Mouse (Mus musculus): ENCODE measurements at regions not wholly inside any gene's neighbourhood (a gene's known extent, or its start where the extent isn't known, plus 50 kb on each side); places are given as distances from the start of the nearest gene placed in this dataset.

DNA sequence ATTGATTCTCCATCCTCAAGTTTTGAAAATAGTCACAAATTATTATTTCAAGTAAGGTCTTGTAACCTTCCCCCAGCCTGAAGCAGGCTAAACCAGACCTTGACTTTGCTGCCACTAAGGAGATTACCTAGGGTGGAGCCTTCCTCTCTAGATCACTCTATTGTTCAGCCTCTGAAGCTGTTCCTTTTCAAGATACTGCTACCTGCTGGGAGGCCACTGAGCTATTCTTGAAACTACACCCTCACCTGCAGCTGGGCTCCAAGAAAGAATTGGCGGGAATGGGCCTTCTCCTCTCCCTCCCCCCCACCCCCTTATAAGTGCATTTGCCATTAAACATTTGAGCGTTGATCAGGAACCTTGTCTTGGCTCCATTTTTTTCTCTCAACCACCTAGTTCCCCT, 534.2 kb upstream of the Dmac1 start:
- Histone ChIP-seq H3K9me3 (replicated peaks) (no peaks in the 10 kb centered on the region), H3K36me3 (no peaks in the 10 kb centered on the region), H3K4me1 (no peaks in the 10 kb centered on the region), H3K4me2 (no peak overlapping the region), H3K27ac (no peak overlapping the region), H3K27me3 (no peaks in the 10 kb centered on the region), H3K4me3 (replicated peaks) (no peak overlapping the region), H3K9ac (no peak overlapping the region)
- WGBS = 77% methylated on average over 2 of the region's 2 CpGs
- ATAC-seq (replicated peaks; ENCODE audit: low FRiP score) = no peak

DNA sequence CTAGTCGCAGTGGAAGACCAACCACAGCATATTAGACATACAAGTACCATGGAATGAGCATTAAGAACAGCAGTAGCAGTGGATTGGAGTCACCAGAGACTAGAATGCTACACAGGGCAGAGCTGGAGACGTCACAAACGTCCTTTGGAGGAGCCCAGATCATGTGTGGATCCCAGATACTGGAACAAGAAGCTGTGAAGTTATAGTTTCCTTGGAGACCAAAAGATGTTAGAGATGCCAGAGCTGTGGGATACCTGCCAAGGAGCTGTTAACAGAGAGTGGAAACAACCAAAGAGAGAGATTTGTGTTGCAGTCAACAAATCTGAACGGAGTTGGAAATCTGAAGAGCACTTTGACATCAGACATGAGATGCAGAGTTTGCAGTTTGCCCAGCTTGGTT, 523.8 kb upstream of the Dmac1 start:
- Histone ChIP-seq H3K9ac (no peak overlapping the region), H3K36me3 (no peaks in the 10 kb centered on the region), H3K27me3 (no peaks in the 10 kb centered on the region), H3K27ac (no peak overlapping the region), H3K9me3 (replicated peaks) (no peaks in the 10 kb centered on the region), H3K4me2 (no peak overlapping the region), H3K4me1 (no peaks in the 10 kb centered on the region), H3K4me3 (replicated peaks) (no peak overlapping the region)
- 82% methylated on average over 4 of the region's 4 CpGs for WGBS
- no peak for ATAC-seq (replicated peaks; ENCODE audit: low FRiP score)

DNA sequence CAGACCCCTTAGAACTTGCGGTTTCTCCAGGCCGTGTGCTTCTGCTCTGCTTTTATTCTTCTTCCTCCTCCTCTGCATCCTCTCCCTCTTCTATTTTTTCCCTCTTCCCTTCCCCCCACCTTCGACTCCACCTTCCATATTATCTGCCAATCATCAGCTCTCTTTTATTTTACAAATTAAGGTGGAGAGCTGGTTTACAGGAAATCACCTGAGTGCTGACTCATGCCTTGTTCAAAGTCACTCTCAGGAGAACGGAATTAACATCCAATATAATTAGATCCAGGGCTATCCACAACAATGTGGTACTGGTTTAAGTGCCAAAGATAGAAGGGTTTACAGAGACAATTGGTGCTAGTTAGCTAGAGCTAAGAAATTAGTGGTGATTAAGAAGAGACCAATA, 523.1 kb upstream of the Dmac1 start:
- H3K4me1 ChIP-seq = no peaks in the 10 kb centered on the region
- 88% methylated on average over 4 of the region's 4 CpGs for WGBS

DNA sequence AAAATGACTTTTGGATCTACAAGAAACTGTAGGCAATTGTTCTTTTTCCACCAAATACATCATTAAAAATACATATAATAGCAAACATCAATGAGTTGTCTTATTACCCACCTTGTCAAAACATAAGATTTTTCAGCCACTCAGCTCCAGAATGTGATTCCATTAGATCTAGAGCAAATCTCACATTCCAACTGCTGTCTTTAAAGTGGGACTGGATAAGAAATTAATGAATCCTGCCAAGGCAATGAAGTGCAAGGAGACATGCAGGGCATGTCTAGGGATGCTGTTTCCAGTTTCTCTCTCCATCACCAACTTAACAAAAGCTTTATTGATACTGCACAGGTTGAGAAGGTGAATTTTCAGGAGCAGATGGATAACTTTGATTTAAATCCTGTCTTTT, 513.7 kb upstream of the Dmac1 start:
- no peak overlapping the region for H3K4me2 ChIP-seq
- no peak overlapping the region for H3K4me3 ChIP-seq (replicated peaks)
- H3K4me1 ChIP-seq = no peaks in the 10 kb centered on the region
- no peaks in the 10 kb centered on the region for H3K9me3 ChIP-seq (replicated peaks)
- no peak overlapping the region for H3K9ac ChIP-seq
- ATAC-seq (replicated peaks; ENCODE audit: low FRiP score) = no peak
- H3K36me3 ChIP-seq = no peaks in the 10 kb centered on the region
- no peaks in the 10 kb centered on the region for H3K27me3 ChIP-seq
- no peak overlapping the region for H3K27ac ChIP-seq

More for the DNA sequence above, 523.1 kb upstream of the Dmac1 start:
- Histone ChIP-seq H3K9ac (no peak overlapping the region), H3K4me2 (no peak overlapping the region), H3K36me3 (no peaks in the 10 kb centered on the region), H3K9me3 (replicated peaks) (no peaks in the 10 kb centered on the region), H3K27me3 (no peaks in the 10 kb centered on the region), H3K4me3 (replicated peaks) (no peak overlapping the region), H3K27ac (no peak overlapping the region)
- ATAC-seq (replicated peaks; ENCODE audit: low FRiP score) = no peak

DNA sequence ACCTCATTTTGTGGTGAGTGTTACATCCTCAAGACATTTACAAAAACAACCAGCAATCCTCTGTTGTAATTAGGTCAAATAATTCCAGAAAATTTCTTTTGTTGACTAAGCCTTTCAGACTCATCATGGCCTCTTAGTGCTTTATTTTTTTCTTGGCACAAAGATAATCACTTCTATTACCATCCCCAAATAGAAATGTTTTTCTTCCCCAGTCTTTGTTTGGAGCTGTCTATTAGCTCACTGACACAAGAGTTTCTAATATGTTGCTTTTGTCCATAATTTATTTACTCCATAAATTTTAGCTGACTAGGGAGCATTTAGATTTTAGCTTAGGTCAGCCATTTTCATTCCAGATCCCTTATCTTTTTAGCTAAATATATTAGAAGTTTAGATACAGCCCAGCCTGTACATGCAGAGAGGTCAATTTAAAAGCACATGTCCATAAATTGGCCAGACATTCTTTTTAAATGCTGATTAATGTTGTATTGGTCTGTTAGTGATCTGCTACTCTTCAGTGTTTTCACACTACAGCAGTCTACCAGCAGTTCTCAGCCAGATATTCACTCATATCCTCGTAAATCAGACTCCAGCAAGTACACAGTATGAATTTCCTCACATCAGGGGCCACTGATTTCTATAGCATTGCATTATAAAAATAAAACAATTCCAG, 513.0 kb upstream of the Dmac1 start:
- Histone ChIP-seq H3K27ac (0 out of 2 replicates have a peak overlapping the region, but pooled peaks have one; percentile 56), H3K36me3 (no peaks in the 10 kb centered on the region), H3K4me3 (replicated peaks) (no peak overlapping the region), H3K9ac (no peak overlapping the region), H3K4me1 (no peaks in the 10 kb centered on the region), H3K27me3 (no peaks in the 10 kb centered on the region), H3K9me3 (replicated peaks) (no peaks in the 10 kb centered on the region), H3K4me2 (no peak overlapping the region)
- ATAC-seq (replicated peaks; ENCODE audit: low FRiP score) = peak; percentile 60; the same call in 1 of the 2 replicates
- 63% methylated on average over 1 of the region's 1 CpGs for WGBS

DNA sequence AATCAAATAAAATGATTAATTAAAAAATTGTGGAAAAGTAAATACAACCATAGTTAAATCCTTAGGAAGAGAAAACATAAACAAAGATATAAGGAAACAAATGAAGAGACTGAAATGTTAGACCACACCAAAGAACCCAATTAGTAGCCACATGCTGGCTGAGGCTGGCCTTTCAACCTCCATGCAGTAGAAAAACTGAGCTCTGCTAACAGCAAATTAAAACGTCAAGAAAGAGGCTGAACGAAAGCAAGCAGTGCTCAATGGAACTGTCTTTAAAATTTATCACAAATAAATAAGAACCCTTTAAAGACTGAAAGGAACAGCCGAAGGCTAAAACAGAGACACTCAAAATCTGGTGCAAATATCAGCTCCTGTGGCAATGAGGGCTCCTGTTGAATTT, 509.3 kb upstream of the Dmac1 start:
- H3K4me1 ChIP-seq = no peaks in the 10 kb centered on the region
- H3K36me3 ChIP-seq = no peaks in the 10 kb centered on the region
- no peak overlapping the region for H3K4me3 ChIP-seq (replicated peaks)
- 0 out of 2 replicates have a peak, but pooled peaks have one; percentile 29 for ATAC-seq (replicated peaks; ENCODE audit: low FRiP score)
- H3K27ac ChIP-seq = no peak overlapping the region
- H3K4me2 ChIP-seq = no peak overlapping the region
- H3K9me3 ChIP-seq (replicated peaks) = no peaks in the 10 kb centered on the region
- WGBS = 17% methylated on average over 3 of the region's 3 CpGs
- no peak overlapping the region for H3K9ac ChIP-seq
- H3K27me3 ChIP-seq = no peaks in the 10 kb centered on the region

DNA sequence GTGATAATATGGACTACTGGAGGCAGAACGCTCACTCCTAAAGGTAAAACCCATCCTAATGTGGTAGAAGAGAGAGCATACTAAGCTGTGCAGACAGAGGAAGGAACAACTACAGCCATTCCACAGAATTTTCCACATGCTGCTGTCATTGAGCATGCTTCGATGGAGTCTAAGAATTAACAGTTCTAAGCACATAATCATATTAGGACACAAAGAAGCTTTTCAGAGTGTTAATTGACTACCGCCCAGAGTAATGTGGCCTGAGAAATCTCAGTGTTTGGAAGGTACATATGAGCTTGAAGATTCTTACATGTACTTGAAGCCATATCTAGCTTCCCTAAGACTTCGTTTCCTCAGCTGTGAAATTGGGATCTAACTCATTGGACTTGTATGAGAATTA, 508.3 kb upstream of the Dmac1 start:
- H3K36me3 ChIP-seq = no peaks in the 10 kb centered on the region
- no peak for ATAC-seq (replicated peaks; ENCODE audit: low FRiP score)
- WGBS = 89% methylated on average over 4 of the region's 4 CpGs

DNA sequence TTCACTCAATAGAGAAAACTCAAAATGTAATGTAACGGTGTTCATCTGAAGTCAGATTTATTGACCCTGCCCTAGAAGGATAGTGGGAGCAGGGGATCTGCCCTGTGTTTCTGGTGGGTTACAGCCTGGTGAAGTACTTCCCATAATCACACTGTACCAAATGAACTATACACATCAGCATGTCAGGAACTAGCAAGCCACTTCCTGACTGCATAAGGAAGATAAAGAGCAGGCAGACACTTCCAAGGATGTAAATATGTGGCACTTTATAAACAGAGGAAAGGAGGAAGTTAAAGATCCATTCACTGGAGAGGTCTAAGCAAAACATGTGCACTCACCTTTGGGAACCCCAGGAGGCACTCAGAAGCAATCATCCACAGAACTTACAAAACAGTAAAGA, 501.4 kb upstream of the Dmac1 start:
- no peaks in the 10 kb centered on the region for H3K9me3 ChIP-seq (replicated peaks)
- no peak overlapping the region for H3K27ac ChIP-seq
- no peaks in the 10 kb centered on the region for H3K36me3 ChIP-seq
- no peaks in the 10 kb centered on the region for H3K4me1 ChIP-seq
- WGBS = 86% methylated on average over 1 of the region's 1 CpGs
- ATAC-seq (replicated peaks; ENCODE audit: low FRiP score) = no peak
- H3K9ac ChIP-seq = no peak overlapping the region
- H3K4me2 ChIP-seq = no peak overlapping the region
- no peaks in the 10 kb centered on the region for H3K27me3 ChIP-seq
- no peak overlapping the region for H3K4me3 ChIP-seq (replicated peaks)

More for the DNA sequence above, 508.3 kb upstream of the Dmac1 start:
- Histone ChIP-seq H3K27me3 (no peaks in the 10 kb centered on the region), H3K9me3 (replicated peaks) (no peaks in the 10 kb centered on the region), H3K4me3 (replicated peaks) (no peak overlapping the region), H3K4me2 (no peak overlapping the region), H3K9ac (no peak overlapping the region), H3K27ac (no peak overlapping the region), H3K4me1 (no peaks in the 10 kb centered on the region)

DNA sequence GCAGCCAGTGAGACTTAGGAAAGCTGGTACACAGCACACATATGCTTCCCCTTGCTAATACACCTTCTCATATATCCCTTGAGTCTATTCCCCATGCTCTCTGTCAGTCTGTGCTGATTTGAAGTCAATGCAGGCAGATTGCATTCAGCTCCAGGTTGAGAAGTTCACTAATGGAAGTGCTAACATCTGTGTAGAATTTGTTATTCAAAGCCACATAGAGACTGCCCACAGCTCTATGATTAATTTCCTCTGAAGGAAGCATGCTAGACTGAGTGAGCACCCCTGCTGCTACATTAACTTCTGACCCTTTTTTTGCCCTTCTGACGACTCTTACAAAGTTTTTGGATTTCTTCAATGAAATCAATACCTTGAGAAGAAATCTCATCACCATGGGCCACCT, 486.0 kb upstream of the Dmac1 start:
- ATAC-seq (replicated peaks; ENCODE audit: low FRiP score) = no peak
- H3K27ac ChIP-seq = no peak overlapping the region
- H3K4me1 ChIP-seq = no peaks in the 10 kb centered on the region
- H3K4me3 ChIP-seq (replicated peaks) = no peak overlapping the region
- H3K9me3 ChIP-seq (replicated peaks) = no peaks in the 10 kb centered on the region
- H3K4me2 ChIP-seq = no peak overlapping the region
- H3K9ac ChIP-seq = no peak overlapping the region
- H3K27me3 ChIP-seq = no peaks in the 10 kb centered on the region
- 11% methylated on average over 1 of the region's 1 CpGs for WGBS
- H3K36me3 ChIP-seq = no peaks in the 10 kb centered on the region

DNA sequence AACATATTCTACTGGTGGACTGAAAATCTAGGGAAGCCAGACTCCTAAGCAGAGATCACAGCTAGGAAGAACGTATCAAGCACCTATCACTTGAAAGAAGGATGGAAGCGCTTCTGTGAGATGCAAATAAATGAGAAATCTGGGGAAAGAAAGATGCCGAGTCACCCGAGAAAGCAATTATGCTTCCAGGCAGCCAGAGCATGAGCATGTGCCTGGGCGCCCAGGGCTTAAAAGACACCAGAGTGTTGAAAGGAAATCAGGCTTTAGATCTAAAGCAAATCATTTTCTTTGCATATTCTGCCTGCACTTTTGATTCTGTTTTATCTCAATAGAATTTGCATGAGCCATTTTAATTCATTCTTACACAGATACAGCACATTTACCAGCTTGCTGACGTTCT, 466.5 kb upstream of the Dmac1 start:
- Histone ChIP-seq H3K9ac (no peak overlapping the region), H3K4me3 (replicated peaks) (no peak overlapping the region), H3K4me2 (no peak overlapping the region), H3K9me3 (replicated peaks) (no peaks in the 10 kb centered on the region), H3K4me1 (no peaks in the 10 kb centered on the region), H3K36me3 (no peaks in the 10 kb centered on the region), H3K27me3 (no peaks in the 10 kb centered on the region), H3K27ac (no peak overlapping the region)
- 67% methylated on average over 6 of the region's 6 CpGs for WGBS
- ATAC-seq (replicated peaks; ENCODE audit: low FRiP score) = no peak

DNA sequence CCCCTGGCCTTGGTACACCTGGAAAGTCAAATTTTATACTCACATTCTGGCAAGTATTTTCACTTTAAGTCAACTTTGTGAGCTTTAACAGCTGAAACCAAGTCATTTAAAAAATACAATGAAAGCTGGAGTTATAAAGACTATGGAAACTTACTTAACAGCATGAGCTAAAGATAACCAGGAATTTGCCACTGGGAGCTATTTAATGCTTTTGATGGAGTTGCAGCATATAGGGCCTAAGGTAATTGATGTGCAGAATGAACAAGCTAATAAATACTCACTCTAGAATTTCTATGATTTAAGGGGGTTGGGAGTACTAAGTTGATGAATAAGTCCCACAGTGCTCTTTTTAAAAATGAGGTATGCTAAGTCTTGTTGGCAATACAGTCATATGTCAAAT, 463.5 kb upstream of the Dmac1 start:
- Histone ChIP-seq H3K9me3 (replicated peaks) (no peaks in the 10 kb centered on the region), H3K36me3 (no peaks in the 10 kb centered on the region), H3K27ac (no peak overlapping the region), H3K4me2 (no peak overlapping the region), H3K27me3 (no peaks in the 10 kb centered on the region), H3K4me1 (no peaks in the 10 kb centered on the region), H3K9ac (no peak overlapping the region), H3K4me3 (replicated peaks) (no peak overlapping the region)
- no peak for ATAC-seq (replicated peaks; ENCODE audit: low FRiP score)

DNA sequence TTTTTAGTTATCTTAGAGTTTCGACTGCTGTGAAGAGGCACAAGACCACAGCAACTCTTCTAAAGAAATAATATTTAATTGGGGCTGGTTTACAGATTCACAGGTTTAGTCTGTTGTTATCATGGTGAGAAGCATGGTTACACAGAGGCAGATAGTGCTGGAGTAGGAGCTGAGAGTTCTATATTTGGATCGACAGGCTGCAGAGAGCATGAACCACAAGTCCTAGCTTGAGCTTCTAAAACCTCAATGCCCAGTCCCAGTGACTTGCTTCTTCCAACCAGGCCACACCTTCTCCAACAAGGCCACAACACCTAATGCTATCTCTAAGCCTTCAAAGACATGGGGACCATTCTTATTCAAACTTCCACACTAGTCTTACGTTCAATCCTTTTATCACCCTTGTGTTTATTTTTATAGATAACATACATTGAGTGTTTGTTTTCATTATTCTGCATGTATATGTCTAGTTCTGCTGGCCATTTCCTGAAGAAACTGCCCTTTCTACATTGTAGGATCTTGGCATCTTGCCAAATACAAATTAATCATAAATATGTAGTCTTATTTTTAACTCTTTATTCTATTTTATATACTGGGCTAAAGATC, 452.8 kb upstream of the Dmac1 start:
- Histone ChIP-seq H3K9me3 (replicated peaks) (no peaks in the 10 kb centered on the region), H3K4me2 (no peak overlapping the region), H3K36me3 (no peaks in the 10 kb centered on the region), H3K9ac (no peak overlapping the region), H3K4me3 (replicated peaks) (no peak overlapping the region), H3K4me1 (no peaks in the 10 kb centered on the region), H3K27me3 (no peaks in the 10 kb centered on the region), H3K27ac (no peak overlapping the region)
- no peak for ATAC-seq (replicated peaks; ENCODE audit: low FRiP score)
- WGBS = 68% methylated on average over 3 of the region's 3 CpGs

DNA sequence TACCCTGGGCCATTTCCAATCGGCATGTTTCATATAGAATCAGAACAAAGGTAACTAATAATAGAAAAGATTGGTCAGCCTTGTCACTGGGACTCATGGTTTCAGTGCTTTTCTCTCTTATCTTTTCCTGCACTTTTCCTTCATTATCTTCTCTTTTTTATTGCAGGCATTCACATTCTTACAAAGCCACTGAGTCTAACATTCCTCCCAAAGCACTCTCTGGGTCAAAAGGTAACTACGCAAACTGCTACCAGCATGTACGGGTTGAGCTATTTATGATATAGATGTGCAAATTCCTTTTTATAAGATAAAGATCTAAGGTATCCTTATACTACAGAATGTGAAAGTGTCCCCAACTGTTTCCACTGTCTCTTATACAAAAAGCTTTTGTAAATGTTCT, 436.5 kb upstream of the Dmac1 start:
- ATAC-seq (replicated peaks; ENCODE audit: low FRiP score) = no peak
- WGBS = 89% methylated on average over 3 of the region's 3 CpGs

More for the DNA sequence above, 436.5 kb upstream of the Dmac1 start:
- Histone ChIP-seq H3K27ac (no peak overlapping the region), H3K4me2 (no peak overlapping the region), H3K9me3 (replicated peaks) (no peaks in the 10 kb centered on the region), H3K27me3 (no peaks in the 10 kb centered on the region), H3K9ac (no peak overlapping the region), H3K4me3 (replicated peaks) (no peak overlapping the region), H3K4me1 (no peaks in the 10 kb centered on the region), H3K36me3 (no peaks in the 10 kb centered on the region)

All from kidney, embryonic 15.5 days (tissue).